Comparison of ENCODE assay signal across 8 mouse cellular contexts in genomic region chr11:97899822-97900221, GRCm38 (mm10). TPM values are rescaled to one million over a fixed set of nuclear protein-coding genes. Genes with fewer than 3 reads are reported as not detected.
DNase-seq lines count a peak whose midpoint lies in the region; ATAC-seq and TF ChIP-seq lines count a peak whose summit lies in the region.

No protein-coding gene starts in this region.

- intact Hi-C loops in left cerebral cortex, postnatal 25 days (cut with DNase I) = loop anchor here (1.0 to 2.0 kb wide), 2 partner anchors 87 to 175 kb away; no protein-coding TSS in a partner anchor

- no peak overlapping the region for H3K27ac ChIP-seq in heart, embryonic 11.5 days (ENCODE audit: low read depth, low read length)
- H3K27ac ChIP-seq in intestine, embryonic 15.5 days = no peak overlapping the region
- no peak overlapping the region for H3K27ac ChIP-seq in midbrain, postnatal 0 days (ENCODE audit: low read depth, low read length)

- no peaks in the 10 kb centered on the region for H3K27me3 ChIP-seq in heart, embryonic 11.5 days (ENCODE audit: control insufficient read depth, insufficient read depth, low read length)
- H3K27me3 ChIP-seq in intestine, embryonic 15.5 days (replicated peaks) = no peaks in the 10 kb centered on the region
- H3K27me3 ChIP-seq in midbrain, postnatal 0 days (ENCODE audit: insufficient read depth, low read length) = no peaks in the 10 kb centered on the region

- H3K9ac ChIP-seq in heart, embryonic 11.5 days (ENCODE audit: low read depth, low read length) = no peak overlapping the region
- no peak overlapping the region for H3K9ac ChIP-seq in intestine, embryonic 15.5 days
- no peak overlapping the region for H3K9ac ChIP-seq in midbrain, postnatal 0 days (replicated peaks; ENCODE audit: low read length, poor library complexity, severe bottlenecking)

- DNase-seq in heart, adult 11 months = peak; percentile 98
- DNase-seq in cerebellum, postnatal 25 days = peak; percentile 87 to 93
- peak; percentile 73 to 74 for DNase-seq in gastrocnemius, adult 8-10 months (ENCODE audit: low spot score in 2 of 2)
- DNase-seq in left cerebral cortex, postnatal 25 days (ENCODE audit: low spot score in 2 of 2) = peak; percentile 87 to 91
- peak; percentile 95 for DNase-seq in midbrain, postnatal 0 days (ENCODE audit: low spot score)
- peak; percentile 79 to 92 for DNase-seq in spleen, postnatal 4 days (ENCODE audit: low spot score in 2 of 2)

- no peaks in the 10 kb centered on the region for H3K36me3 ChIP-seq in heart, embryonic 11.5 days (ENCODE audit: control insufficient read depth, insufficient read depth, low read length)
- H3K36me3 ChIP-seq in intestine, embryonic 15.5 days = no peaks in the 10 kb centered on the region
- no peaks in the 10 kb centered on the region for H3K36me3 ChIP-seq in midbrain, postnatal 0 days (ENCODE audit: insufficient read depth, low read length)

- no peak for ATAC-seq in heart, embryonic 11.5 days (replicated peaks; ENCODE audit: insufficient number of reproducible peaks, low FRiP score, low TSS enrichment)
- peak; percentile 68 for ATAC-seq in intestine, embryonic 15.5 days
- ATAC-seq in midbrain, postnatal 0 days (ENCODE audit: low FRiP score) = no peak

- TF ChIP-seq CTCF in midbrain, postnatal 0 days (IDR thresholded peaks at IDR 0.05) = peak; percentile 99

- H3K4me2 ChIP-seq in heart, embryonic 11.5 days = no peak overlapping the region
- no peak overlapping the region for H3K4me2 ChIP-seq in intestine, embryonic 15.5 days (replicated peaks)
- H3K4me2 ChIP-seq in midbrain, postnatal 0 days (ENCODE audit: low read depth, low read length, poor library complexity, severe bottlenecking) = no peak overlapping the region

- H3K4me1 ChIP-seq in heart, embryonic 11.5 days (ENCODE audit: control insufficient read depth, insufficient read depth, low read length) = no peaks in the 10 kb centered on the region
- H3K4me1 ChIP-seq in intestine, embryonic 15.5 days (replicated peaks) = no peaks in the 10 kb centered on the region
- H3K4me1 ChIP-seq in midbrain, postnatal 0 days (ENCODE audit: insufficient read depth, low read length) = no peaks in the 10 kb centered on the region

- no peak overlapping the region for H3K4me3 ChIP-seq in heart, embryonic 11.5 days (ENCODE audit: low read depth, low read length)
- H3K4me3 ChIP-seq in intestine, embryonic 15.5 days (replicated peaks) = no peak overlapping the region
- H3K4me3 ChIP-seq in midbrain, postnatal 0 days (ENCODE audit: low read depth, low read length) = no peak overlapping the region

- 2% methylated on average over 2 of the region's 2 CpGs for WGBS in heart, embryonic 11.5 days (ENCODE audit: insufficient replicate concordance)
- WGBS in intestine, embryonic 15.5 days = 1% methylated on average over 2 of the region's 2 CpGs
- 0% methylated on average over 2 of the region's 2 CpGs for WGBS in midbrain, postnatal 0 days

- no peaks in the 10 kb centered on the region for H3K9me3 ChIP-seq in heart, embryonic 11.5 days (replicated peaks; ENCODE audit: control insufficient read depth, low read length)
- H3K9me3 ChIP-seq in intestine, embryonic 15.5 days = no peaks in the 10 kb centered on the region
- no peaks in the 10 kb centered on the region for H3K9me3 ChIP-seq in midbrain, postnatal 0 days (ENCODE audit: low read length)

RNA-seq across cellular contexts. Expression of gene Fbxo47, which starts 15.9 kb away (rescaled TPM):
- polyA plus RNA-seq in heart, embryonic 11.5 days (2014; fragmentation: Nextera tagmentation; extraction: Ambion mirVana) = 0.66 and 1.3 TPM in 2 replicates
- total RNA-seq in gastrocnemius, adult 8-10 months (2022) = under 1 TPM in 3 of 4 experiments, not detected in 1; 0.15 to 0.48 (median 0.46) TPM
- polyA plus RNA-seq in intestine, embryonic 15.5 days (2015; fragmentation: Nextera tagmentation; extraction: Ambion mirVana) = 0.65 and 0.68 TPM in 2 replicates
- 1 to 10 TPM; 1.8 to 2.1 TPM for total RNA-seq in left cerebral cortex, postnatal 25 days (2021)
- total RNA-seq in midbrain, postnatal 0 days (2014; rRNA removed) = 0.38 and 0.80 TPM in 2 replicates
- 0.33 and 0.88 TPM in 2 replicates for polyA plus RNA-seq in midbrain, postnatal 0 days (2015; fragmentation: Nextera tagmentation; extraction: Ambion mirVana)

RNA-seq across cellular contexts. Expression of gene B230217C12Rik, which starts 59.2 kb away (rescaled TPM):
- polyA plus RNA-seq in heart, embryonic 11.5 days (2014; fragmentation: Nextera tagmentation; extraction: Ambion mirVana) = 8.2 and 8.3 TPM in 2 replicates
- under 1 TPM; 0.19 to 0.51 (median 0.32) TPM for total RNA-seq in gastrocnemius, adult 8-10 months (2022)
- 5.2 and 5.3 TPM in 2 replicates for polyA plus RNA-seq in intestine, embryonic 15.5 days (2015; fragmentation: Nextera tagmentation; extraction: Ambion mirVana)
- total RNA-seq in left cerebral cortex, postnatal 25 days (2021) = 10 to 100 TPM; 75.4 to 75.9 TPM
- 37.7 and 43.6 TPM in 2 replicates for total RNA-seq in midbrain, postnatal 0 days (2014; rRNA removed)
- polyA plus RNA-seq in midbrain, postnatal 0 days (2015; fragmentation: Nextera tagmentation; extraction: Ambion mirVana) = 38.2 and 41.8 TPM in 2 replicates

Comparison
In these comparisons a context has a peak if more than half of its experiments do, and no peak if none do; other contexts are left out.
1. RNA of gene B230217C12Rik, which starts 59.2 kb away (total RNA-seq): 75.4 to 75.9 TPM in left cerebral cortex, postnatal 25 days and 37.7 to 43.6 TPM in midbrain, postnatal 0 days; 0.19 to 0.51 TPM in gastrocnemius, adult 8-10 months; every median in the first group is over 10 times any median in the second.
2. Peak in every context shown above with its lines, with median percentiles within 50 percentile points of each other: DNase-seq.